Mouse (Mus musculus) adrenal gland, adult 8-10 months (tissue): ENCODE results near the gene Tbxas1. TPM values are rescaled to one million over a fixed set of nuclear protein-coding genes. Genes with fewer than 3 reads are reported as not detected.

Experiments
- DNase-seq: peaks from one replicate; pipeline ENCODE4 v3.0.0; 2022
- total RNA-seq, 4 experiments: library from RNA; stranded (reverse); gene quantifications; 2 replicates each; pipeline ENCODE4 v1.2.4; 2022

Tbxas1 gene
- total RNA-seq = 10 to 100 TPM in 2 of 4 experiments, 1 to 10 TPM in 2; 6.9 to 10.5 (median 9.8) TPM

DNA sequence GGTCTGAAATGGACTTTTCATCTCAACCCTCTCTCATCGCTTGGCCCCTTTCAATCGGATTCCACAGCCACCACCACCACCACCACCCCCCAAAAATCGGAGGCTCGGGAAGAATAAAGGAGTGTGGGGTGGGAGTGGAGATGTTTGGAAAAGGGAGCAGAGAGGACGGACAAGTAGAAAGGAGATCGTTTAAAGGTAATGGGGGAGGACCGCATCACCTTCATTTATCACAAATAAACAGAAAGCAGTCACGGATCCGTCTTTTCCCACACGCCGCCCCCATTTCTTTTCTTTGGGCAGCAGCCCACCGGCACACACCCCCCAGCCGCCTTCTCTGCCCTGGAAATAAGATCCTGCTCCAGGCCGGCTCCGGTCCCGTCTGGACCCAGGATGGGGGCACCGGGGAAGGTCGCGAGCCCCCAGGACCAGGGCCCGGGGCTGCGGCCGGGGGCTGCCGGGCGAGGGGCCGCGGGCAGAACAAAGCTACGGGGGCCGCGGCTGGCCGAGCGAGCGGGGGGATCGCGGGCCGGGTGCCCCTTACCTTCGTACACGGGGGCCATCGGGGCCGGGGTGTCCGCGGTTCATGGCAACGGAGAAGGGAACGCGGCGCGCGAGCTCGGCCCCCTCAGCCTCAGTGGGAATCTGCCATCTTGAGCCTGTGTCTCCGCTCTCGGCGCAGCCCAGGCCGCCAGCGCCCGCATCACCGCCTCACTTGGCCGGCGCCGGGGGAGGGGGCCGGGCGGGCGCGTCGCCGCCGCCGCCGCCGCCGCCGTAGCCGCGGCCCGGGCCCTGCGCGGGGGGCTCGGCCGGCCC lies at the start of gene Tbxas1:
Gene Tbxas1, plus strand, starts transcription at position 147 of the 813 bp plus-strand sequence.
- DNase-seq = peak; percentile 40

DNA sequence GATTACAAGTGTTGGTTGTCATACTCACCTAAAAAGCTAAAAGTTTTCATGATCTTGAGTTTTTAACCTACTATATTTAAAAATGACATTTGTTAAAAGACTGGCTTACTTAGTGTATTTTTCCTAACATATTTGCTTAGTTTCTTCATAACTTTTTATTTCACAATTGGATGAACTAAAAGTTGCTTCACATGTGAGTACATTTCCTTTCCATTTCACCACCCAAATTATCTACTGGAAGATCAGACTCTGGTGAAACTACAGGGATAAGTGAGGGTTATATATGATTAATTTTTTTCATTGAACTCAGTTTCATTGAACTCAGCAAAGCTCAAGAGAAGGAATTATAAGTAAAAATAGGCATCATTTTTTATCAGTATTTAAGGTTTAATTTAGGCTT lies 49.3 kb upstream of the Tbxas1 start:
- DNase-seq = no peak

DNA sequence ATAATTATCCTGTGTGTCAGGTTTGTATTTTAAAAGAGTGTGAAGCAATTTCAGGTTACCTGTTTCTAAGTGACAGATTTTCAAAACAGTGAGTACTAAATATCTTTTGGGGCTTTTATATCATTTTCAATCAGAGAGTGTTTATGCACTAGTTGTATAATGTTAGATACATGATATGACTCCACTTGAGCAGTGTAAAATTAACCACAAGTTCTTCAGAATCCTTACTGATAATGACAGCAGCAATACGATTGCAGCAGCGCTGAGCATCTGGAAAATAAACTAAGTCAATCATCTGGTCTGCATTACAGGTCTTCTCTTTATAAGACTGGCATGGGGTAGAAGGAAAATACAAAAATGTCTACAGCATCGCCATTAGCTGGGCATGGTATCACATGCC lies 48.3 kb upstream of the Tbxas1 start:
- DNase-seq = no peak

DNA sequence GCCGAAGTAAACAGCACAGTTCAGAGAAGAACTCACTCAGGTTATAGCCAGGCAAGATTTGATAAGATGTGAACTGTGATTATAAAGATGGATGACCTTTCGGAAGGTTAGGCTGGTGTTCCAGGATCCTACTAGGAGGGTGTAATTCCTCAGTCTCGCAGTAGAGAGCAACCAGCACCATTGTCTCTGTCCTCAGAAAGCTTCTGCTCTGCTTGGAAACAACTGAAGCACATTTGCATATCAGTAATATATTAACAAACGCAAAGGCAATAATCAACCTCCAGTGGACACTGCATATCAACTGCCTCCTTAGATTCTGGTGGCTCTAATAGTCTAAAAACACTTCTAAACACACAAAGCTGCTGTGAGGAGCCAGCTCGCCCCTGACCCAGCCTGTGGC lies 47.8 kb upstream of the Tbxas1 start:
- DNase-seq = no peak

DNA sequence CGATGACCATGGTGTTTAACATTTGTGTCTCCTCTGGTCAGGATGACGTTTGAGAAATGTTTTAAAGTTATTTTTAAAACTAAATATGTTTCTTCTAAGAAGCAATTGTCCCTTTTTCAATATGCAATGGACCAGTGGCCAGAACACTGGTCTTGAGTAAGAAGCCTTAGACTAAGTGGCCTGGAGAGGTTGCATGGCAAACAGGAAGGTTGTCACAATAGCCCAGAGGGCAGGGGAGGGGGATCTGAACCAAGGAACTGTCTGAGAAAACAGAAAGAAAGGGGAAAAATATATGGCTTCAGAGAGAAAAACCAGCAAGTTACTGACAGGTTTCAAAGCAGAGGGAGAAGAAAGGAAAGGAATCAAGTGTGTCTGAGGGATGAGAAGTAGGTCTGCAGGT lies 47.0 kb upstream of the Tbxas1 start:
- no peak for DNase-seq

DNA sequence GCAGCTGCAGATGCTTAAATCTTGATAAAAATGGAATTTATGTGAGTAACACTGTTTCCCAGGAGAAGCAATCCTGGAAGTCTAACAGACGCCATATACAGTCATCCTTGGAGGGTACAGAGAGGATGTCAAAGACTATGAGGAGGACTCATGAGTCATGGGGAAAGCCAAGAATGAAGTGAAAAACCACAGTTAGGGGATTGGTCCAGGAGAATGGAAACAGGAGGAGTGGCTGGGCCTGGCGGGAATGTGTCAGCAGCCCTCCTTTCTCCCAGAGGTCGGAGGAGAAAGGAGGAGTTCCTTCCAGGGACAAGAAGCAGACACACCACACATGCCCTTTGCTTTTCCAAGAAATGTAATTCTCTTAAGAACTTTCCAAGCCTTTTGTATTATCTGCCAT lies 45.8 kb upstream of the Tbxas1 start:
- no peak for DNase-seq

DNA sequence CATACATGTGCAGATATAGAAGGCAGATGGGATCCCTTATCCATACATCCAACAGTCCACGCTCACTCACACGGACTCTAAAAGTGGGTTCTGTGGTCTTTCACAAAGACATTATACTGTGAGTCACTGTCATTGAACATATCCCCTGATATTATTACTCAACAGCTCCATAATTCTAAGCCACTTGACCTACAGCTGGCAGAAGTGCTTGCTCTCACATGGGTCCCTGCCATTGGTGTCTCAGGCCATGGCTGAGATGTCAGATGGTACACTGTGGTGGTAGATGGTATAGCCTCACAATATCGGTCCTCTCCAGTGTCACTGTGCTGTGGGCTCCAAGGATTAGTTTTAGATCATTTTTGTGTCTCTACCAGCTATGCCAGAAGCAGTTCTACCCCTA lies 41.5 kb upstream of the Tbxas1 start:
- no peak for DNase-seq

DNA sequence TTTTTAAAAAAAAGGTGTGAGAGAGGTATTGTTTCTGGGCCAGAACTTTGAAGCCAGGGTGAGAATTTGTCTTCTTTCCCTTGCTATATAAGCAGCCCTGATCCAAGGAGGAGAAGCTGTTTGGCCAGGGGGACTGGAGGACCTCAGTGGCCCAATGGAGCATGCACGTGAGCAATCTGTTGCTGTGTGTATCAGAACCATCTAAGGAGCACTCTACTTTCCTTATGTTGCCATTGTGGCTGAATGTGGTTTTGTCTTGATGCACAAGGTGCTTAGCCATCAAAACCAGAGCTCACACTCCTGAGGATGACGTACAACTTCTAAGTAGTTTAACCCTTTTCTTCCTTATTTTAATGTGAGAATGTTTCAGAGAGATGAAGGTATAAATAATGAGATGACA lies 40.5 kb upstream of the Tbxas1 start:
- DNase-seq = no peak

DNA sequence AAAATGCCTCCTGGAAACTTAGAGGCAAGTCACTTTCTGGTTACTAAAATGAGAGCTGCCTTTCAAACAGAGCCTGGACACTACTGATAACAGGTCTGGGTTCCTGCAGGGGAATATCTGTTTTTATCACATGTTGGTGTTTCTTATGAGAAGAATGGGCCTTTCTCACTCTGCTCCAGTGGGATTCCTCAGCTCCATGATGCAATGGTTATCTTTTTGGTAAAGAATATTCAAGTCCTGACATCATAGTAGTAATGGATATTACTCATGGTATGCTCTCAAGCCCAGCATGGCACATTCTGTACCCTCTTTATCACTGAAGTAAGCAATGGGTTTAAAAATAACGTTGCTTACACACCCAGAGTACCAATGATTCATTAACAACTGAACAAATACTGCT lies 40.0 kb upstream of the Tbxas1 start:
- DNase-seq = no peak

DNA sequence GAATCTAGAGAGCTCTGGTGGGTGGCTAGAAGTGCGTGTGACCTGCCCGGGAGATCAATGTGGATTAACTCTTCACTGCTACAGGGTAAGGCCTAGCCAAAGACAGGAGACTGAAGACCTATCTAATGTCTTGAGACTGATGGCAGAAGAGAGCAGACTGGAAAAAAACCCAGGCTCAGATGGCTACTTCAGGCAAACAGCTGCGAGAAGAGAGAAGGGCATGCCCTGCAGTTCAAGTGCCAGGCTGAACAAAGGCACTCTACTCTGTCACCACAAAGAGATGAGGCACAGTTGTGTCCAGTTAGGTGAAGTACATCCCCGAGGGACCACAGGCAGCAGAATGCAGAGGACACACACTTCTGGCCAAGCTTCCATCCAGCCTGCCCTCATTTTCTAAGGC lies 37.1 kb upstream of the Tbxas1 start:
- no peak for DNase-seq

DNA sequence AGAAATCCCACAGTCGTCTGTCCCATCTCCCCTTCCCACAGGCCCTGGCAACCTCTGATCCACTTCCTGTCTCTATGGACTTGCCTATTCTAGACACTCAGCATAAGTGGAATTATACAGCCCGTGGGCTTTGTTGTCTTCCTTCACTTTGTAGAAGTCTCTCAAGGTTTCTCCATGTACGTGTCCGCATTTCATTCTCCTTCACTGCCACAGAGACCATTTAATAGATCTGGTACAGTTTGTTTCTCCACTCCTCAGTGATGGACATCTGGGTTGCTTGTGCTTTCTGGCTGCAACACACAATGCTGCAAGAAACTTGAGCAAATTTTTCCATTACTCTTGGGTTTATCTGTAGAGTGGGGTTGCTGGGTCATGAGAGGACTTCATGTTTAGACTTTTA lies 35.3 kb upstream of the Tbxas1 start:
- no peak for DNase-seq

DNA sequence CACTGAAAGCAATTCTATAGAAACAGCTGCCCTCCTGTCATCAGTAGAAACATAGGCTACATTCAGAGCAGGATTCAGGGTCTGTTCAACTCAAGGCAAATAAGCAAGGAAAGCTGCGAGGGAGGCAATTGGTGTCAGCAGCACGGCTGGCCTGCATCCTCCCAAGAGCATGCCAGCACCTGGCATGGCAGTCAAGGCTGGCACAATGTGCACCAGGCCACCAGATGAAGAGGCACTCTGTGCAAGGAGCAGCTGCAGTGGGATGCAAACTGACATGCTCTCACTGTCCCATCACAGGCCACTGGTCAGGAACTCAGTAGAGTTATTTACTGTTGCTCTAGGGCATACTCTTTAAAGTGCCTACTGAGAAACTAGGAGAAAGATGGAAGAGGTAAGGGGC lies 34.8 kb upstream of the Tbxas1 start:
- DNase-seq = no peak

DNA sequence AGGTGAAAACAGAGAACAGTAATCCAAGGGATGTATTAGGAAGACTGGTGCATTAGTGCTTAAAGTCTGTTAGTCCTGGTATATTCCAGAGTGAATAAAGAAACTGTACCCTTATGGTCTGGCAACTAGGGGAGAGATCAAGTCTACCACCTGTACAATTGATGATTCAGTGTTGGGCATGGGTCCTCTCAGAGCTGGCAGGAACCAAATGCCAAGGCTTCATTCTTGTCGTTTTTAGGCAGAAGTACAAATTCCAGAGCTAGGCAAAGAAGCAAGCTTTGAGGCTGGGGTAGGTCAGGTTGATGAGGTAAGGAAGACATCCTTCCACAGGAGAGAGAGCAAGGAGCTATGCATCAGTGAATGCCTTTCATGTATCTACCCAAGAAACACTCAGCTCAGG lies 34.4 kb upstream of the Tbxas1 start:
- no peak for DNase-seq

DNA sequence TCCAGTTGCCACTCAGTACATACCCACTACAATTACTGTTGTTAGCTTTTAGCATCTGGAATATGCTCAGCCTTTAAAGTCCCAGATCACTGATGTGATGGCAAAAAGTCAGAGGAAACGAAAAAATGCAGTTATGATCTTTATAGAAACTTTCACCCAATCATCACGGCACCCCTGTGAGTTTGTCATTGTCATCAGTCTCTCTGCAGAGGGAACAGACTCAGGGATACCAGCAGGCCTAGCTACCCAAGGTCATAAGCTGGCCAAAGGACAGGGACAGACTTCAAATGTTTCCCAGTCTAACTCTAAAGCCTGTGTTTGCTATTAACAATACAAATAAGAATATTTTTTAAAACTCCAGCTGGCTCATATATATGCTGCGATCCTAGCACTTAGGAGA lies 33.7 kb upstream of the Tbxas1 start:
- DNase-seq = no peak

DNA sequence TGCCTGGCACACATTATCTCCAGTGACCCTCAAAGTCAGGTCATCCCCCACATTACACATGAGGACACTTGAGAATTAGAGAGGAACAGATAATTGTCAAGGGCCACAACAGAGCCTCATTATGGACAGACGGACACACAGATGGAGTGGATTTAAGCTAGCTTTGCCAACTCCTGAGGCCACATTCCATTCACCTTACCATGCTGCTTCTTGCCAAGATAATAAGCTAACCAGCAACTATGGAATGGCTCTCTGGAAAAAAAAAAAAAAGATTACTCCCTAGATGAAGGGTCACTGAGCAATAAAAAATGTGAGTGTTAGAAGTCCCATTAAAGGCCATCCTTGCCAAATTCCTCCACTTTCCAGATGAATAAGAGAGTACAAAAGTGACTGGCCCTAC lies 30.1 kb upstream of the Tbxas1 start:
- DNase-seq = no peak

DNA sequence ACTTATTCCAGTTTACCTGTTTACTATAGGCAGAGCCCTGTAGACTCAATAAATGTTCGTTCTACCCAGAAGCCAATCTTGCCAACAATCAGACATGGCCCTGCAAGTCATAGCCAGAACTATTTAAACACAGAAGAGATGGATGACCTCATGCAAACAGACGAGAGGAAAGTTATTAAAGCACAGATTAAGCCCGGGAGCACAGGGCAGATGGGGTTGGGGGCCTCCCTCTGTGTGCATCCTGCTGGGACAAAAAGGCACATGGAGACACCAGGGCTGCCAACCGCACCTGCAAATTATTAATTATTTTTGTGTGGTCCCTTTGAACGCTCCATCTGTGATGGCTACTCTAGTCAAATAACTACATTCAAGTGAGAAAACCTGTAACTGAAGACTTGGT lies 29.3 kb upstream of the Tbxas1 start:
- no peak for DNase-seq

DNA sequence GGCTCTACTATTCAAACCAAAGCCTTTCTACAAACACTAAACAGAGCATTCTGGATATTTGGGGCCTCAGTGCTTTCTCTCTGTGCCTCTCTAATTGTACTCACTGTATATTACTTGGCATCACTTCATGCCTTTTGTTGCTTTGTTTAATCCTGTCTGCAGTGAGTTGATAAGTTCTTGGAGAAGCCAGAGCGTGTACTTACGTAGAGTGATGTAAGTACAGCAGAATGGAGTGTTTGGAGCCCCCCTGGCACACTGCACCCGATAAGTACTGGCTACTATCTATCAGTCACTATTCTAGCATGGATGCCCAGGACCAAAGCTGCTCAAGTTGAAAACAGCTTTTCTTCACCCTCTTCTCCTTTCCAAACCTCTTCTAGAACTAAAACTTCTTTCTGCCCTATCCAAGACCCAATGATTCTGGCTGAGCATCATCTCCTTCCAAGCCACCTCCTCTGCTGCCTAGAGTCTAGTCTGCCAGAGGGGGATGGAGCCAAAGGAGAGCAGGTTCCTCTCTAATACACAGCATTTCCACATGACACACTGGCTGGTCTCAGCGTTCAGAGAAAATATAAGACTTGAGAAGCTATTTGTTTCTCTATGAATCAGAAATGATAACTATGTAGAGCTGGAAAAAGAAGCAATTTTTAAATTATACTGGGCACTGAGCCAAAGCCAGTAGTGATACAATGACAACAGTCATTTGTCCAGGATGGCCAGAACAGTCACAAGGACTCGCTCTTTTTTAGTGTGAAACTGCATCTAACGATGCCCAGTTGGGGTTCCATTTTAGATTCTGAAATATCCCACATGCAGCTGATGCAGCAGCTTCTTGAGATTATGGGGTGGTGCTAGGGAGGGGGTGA lies 28.6 kb upstream of the Tbxas1 start:
- no peak for DNase-seq

DNA sequence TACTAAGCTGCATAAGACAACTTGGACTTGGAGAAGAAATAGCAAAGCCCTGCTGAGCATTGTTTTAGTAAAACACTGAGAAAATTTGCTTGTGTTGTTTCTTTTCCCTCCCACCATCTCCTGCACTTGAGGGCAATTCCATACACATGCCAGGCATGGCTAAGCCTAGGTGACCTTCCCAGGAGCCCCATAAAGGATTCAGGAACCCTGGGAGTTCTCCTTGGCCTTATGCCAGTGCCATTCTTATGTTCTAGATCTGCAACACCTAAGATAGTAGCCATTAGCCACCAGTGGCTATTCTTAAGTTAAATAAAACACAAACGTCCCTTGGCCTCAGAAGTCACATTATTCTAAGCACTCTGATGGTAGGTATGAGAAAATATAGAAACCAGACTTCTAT lies 27.8 kb upstream of the Tbxas1 start:
- DNase-seq = no peak

DNA sequence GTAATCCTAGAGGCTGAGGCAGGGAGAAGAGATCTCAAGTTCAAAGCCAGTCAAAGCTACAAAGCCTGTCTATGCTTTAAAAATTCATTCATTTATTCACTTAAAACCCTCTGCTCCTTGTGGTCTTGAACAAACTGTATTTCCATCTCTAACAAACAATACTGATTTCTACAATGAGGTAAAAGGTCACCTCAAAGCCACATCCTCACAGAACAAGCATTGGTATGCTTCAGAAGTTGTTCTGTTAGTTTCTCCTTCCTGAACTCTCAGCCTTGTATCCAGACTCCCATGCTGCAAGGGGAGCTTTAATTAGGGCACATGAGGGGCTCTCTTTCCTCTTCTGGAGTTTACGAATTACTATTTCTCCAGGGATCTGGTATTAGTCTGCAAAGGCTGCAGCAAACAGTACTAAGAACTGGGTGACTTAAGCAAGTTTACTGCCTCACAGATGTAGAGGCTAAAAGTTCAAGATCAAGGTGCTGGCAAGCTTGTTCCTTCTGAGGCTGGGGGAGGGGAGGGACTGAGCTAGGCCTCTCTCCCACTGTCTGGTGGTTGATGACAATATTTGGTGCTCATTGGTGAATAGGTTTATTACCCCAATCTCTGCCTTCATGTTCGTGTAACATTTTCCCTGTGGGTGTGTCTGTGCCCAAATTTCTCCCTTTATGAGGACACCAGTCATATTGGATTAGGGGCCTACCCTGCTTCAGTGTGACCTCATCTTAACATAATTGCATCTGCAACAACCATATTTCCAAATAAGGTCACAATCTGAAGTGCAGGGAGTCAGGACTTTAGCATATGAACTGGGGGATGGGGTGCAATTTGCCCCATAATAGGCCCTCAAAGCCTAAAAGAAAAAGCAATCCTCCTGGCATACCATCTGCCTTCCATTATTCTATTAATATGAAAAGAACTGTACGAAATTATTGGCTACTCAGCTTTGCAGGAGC lies 27.0 kb upstream of the Tbxas1 start:
- no peak for DNase-seq

DNA sequence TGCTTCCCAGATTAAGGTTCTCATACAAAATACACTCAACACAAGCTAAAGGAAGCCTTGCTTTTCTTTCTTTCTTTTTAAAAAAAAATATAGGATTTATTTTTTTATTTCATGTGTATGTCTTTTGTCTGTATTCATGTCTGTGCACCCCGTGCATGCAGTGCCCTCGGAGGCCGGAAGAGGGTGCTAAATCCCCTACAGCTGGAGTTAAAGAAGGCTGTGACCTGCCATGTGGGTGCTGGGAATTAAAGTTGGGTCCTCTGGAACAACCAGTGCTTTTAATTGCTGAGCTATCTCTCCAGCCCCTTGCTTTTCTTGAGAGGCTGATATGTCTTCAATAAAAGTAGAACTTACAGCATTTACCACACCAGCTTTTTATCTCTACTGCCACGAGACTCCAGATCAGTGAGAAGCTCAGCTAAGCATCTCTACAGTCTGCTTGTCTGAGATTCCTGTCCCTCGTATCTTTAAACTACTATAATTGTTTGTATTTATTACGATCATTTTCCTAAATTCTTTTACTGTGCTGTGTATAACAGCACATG lies 24.4 kb upstream of the Tbxas1 start:
- DNase-seq = no peak

DNA sequence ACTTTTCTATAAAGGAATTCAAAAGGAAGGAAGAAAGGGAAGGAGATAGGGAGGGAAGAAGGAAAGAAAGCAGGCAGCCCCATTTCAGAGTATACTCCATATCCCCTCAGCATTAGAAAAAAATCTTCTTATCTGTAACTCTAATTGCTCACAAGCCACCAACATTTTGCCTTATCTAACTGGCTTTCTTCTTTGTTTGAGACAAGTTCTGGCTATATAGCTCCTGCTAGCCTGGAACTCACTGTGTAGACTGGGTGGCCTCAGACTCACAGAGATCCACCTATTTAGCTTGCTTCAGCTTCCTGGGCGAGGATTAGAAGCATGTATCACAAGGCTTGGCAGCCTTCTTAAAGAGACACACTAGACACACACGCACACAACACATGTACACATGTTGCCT lies 23.5 kb upstream of the Tbxas1 start:
- DNase-seq = no peak

DNA sequence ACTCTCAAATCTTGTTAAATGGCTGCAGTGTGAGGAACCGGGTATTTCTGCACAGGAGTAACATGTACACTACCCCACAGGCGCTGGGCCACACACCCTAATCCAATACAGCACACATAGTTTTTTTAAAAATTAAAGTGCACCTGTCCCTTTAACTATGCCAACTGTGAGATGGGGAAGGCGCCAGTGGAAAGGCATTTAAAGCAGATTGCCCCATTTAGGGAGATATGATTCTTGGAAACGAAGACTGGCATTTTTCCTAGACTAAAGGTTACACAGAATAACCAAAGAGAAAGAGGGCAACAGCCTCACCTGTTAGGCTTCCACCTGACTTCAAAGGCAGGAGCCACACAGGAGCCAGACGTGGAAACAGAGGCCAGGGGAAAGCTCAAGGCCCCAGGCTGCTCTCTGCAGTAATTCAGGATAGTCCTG lies 21.6 kb upstream of the Tbxas1 start:
- DNase-seq = no peak
